Mouse (Mus musculus): ENCODE measurements around the gene Olfr212. TPM values are rescaled to one million over a fixed set of nuclear protein-coding genes. Genes with fewer than 3 reads are reported as not detected.

Gene Olfr212
- total RNA-seq (2023), result 0.41 TPM

DNA sequence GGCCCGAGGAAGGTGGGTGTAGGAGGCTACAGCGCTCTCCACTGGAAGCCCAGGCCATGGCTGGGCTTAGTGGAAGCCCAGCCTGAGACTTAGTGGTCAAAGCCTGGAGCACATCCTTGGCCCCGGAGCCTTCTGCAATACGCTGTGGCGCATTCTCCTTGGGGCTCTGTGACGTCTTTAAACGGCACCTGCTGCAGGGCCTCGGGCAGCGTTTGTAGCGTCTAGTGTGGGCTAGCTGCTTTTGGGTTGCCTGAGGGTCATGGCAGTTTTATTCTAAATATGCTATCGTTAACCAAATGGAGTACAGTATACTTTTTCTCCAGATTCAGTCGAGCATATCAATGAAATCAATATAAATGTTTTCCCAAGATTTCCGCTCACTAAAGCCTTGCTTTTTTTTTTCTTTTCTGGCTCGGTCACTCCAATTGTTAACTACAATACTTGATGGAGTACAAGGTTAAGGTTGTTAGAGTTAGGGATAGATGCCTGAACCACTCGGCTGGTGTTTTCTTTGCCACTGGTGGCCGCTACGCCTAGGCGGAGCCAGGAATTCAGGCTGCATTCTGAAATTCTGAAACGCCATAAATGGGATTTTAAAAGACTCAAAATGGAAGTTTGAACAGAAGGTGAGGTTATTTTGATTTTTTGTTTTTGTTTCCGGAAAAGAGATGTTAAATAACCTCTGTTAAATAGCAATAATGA is at the start of gene Olfr212:
Gene Olfr212 (plus strand): TSS at position 215 of the 702 bp plus-strand sequence.

DNA sequence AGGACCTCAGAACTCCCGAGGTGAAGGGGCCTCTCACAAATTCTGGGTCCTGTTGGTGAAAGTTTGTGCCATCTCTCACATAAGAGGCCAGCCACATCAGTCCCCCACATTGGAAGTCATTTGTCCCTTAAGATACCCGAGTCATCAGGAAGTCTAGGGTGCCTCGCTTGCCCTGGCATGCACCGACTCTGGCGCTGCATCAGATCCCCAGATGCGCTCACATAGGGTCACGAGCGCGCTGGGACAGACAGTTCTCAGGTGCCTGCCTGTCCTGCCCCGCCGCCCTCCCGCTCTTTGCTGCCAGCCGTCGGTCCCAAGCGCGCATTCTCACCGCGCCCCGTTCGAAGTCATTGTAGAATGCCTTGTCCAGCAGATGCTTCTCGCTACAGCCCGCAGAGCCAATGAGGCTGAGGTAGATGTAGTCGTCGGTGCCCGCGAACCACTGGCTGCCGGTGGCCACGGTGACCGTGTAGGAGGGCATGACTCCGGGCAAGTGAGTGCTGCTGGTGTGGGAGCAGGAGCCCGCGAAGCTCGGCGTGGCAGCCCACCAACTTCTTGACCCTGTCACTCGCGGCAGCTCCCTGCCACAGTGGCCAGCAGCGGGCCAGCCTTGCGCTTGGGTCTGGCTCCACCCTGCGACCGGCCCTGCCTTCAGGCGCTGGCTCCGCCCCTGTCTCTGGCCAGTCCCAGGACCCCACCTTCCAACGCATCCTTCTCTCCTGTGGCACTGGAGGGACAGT is 45.6 kb upstream of the Olfr212 start, which contains the start of gene Alox5:
Gene Alox5 (minus strand): TSS at position 635 of the 740 bp plus-strand sequence.

DNA sequence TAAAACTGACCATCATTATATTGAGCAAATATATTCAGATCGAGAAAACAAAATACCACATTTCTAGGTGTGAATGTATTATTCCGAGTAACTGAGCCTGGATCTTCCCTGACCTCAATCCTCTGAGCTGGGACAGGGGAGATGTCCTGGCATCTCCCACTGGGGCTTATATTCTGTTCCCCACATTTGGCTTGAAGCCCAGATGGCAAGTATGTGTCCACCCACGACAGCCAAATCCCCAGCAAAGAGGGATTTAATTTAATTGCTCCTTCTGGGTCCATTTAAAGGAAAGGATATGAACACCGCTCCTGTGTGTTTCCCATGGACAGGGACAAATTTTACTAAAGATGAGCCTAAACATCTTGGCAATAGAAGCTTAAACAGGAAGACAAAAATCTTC is 17.5 kb upstream of the Olfr212 start, which contains the start of gene Olfr211:
Gene Olfr211 (plus strand): TSS at position 301 of the 400 bp plus-strand sequence.

GRCm38 (mm10) chr6:116538156-116538555 is 31.8 kb downstream of the Olfr212 start, which contains the start of gene Olfr213:
Gene Olfr213 (plus strand): TSS chr6:116538456.

GRCm38 (mm10) chr6:116550841-116551240 is 44.5 kb downstream of the Olfr212 start, which contains the start of gene Gm5580:
Gene Gm5580 (plus strand): TSS chr6:116551141.

DNA sequence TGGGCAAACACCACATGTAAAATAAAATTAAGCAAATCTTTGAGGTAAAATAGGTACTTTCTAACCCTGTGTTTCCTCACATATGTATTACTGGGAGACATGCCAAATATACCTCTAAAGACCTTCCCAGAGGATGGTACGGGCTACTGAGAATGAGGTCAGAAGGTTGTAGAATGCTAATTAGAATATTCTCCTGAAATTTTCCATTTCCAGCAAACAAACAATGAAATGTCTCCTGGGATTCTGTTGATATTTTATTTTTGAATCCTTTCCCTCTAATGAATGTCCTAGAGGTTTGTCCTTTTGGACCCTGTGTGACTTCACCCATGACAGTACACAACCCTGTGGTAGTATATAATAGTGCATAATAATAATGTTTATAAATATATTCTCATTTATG is 47.6 kb downstream of the Olfr212 start, which contains the start of gene Olfr214:
Gene Olfr214 (plus strand): TSS at position 301 of the 400 bp plus-strand sequence.

Other genes starting within 250 kb of the Olfr212 start
- gene Zfand4, start 242.3 kb upstream of the Olfr212 start, total RNA-seq (2023), result 1.5 TPM
- gene March8, start 168.5 kb upstream of the Olfr212 start, total RNA-seq (2023), result 1.7 TPM
- gene Alox5, start 45.3 kb upstream of the Olfr212 start, total RNA-seq (2023), result 1.6 TPM
- gene Olfr211, start 17.4 kb upstream of the Olfr212 start, total RNA-seq (2023), result not detected
- gene Olfr213, start 31.9 kb downstream of the Olfr212 start, total RNA-seq (2023), result not detected
- gene Gm5580, start 44.6 kb downstream of the Olfr212 start, total RNA-seq (2023), result 2.7 TPM
- not detected for gene Olfr214, start 47.7 kb downstream of the Olfr212 start, total RNA-seq (2023)
- not detected for gene Olfr215, start 77.7 kb downstream of the Olfr212 start, total RNA-seq (2023)
- gene Zfp422, start 122.5 kb downstream of the Olfr212 start, total RNA-seq (2023), result 16.4 TPM
- gene Depp1, start 144.1 kb downstream of the Olfr212 start, total RNA-seq (2023), result not detected
- gene Rassf4, start 167.4 kb downstream of the Olfr212 start, total RNA-seq (2023), result 5.8 TPM
- 0.21 TPM for gene Tmem72, start 210.4 kb downstream of the Olfr212 start, total RNA-seq (2023)